Mouse (Mus musculus): ENCODE data around the gene 0610009B22Rik. TPM values are rescaled to one million over a fixed set of nuclear protein-coding genes. Genes with fewer than 3 reads are reported as not detected.
"Not testable (repeated sequence)": the region's sequence is repeated elsewhere in the genome, so short reads cannot be mapped to it uniquely, and the experiment has no call there.

The 0610009B22Rik gene
- polyA plus RNA-seq, 1 experiment from 2014 or later = 82.9 TPM

DNA sequence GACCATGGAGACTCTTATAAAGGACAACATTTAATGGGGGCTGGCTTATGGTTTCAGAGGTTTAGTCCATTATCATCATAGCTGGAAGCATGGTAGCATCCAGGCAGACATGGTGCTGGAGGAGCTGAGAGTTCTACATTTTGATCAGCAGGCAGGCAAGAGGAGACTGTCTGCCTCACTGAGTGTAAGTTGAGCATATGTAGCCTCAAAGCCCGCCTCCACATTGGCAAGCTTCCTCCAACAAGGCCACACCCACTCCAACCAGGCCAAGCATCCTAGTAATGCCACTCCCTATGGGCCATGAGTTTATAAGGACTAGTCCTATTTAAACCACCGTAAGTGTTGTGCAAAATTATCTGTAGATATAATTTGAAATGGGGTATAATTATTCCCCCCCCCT lies 17.3 kb downstream of the 0610009B22Rik start:
- Histone ChIP-seq H3K27ac (replicated peaks; ENCODE audit: low read depth, low read length) (no peak overlapping the region), H3K4me3 (ENCODE audit: low read depth, low read length) (no peak overlapping the region), H3K9me3 (ENCODE audit: control insufficient read depth, low read length) (no peaks in the 10 kb centered on the region), H3K36me3 (ENCODE audit: control insufficient read depth, insufficient read depth, low read length) (no peaks in the 10 kb centered on the region), H3K9ac (ENCODE audit: low read depth, low read length) (no peak overlapping the region), H3K4me1 (ENCODE audit: control insufficient read depth, insufficient read depth, low read length) (no peaks in the 10 kb centered on the region), H3K27me3 (replicated peaks; ENCODE audit: control insufficient read depth, insufficient read depth, low read length) (no peaks in the 10 kb centered on the region), H3K4me2 (ENCODE audit: low read depth, low read length) (no peak overlapping the region)
- WGBS = 82% methylated on average over 2 of the region's 2 CpGs
- DNase-seq (ENCODE audit: low spot score) (peak; percentile 23), ATAC-seq (ENCODE audit: low read depth) (no peak)

DNA sequence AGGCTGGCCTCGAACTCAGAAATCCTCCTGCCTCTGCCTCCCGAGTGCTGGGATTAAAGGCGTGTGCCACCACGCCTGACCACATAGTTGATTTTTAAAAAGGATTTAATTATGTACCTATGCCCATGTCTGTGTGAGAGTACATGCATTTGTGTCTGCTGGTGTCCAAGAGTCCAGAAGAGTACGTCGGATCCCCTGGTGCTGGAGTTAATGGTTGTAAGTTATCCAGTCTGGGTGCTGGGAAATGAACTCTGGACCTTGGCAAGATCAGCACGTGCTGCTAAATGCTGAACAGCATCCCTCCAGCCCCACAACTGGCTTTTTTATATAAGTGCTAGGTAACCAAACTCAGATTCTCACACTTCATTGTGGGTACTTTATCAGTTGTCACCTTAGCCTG lies 17.8 kb downstream of the 0610009B22Rik start:
- WGBS = 94% methylated on average over 7 of the region's 7 CpGs
- DNase-seq (ENCODE audit: low spot score) (no peak), ATAC-seq (ENCODE audit: low read depth) (no peak)
- Histone ChIP-seq H3K9me3 (ENCODE audit: control insufficient read depth, low read length) (no peaks in the 10 kb centered on the region), H3K4me3 (ENCODE audit: low read depth, low read length) (no peak overlapping the region), H3K9ac (ENCODE audit: low read depth, low read length) (no peak overlapping the region), H3K4me2 (ENCODE audit: low read depth, low read length) (no peak overlapping the region), H3K27ac (replicated peaks; ENCODE audit: low read depth, low read length) (no peak overlapping the region), H3K36me3 (ENCODE audit: control insufficient read depth, insufficient read depth, low read length) (no peaks in the 10 kb centered on the region), H3K27me3 (replicated peaks; ENCODE audit: control insufficient read depth, insufficient read depth, low read length) (no peaks in the 10 kb centered on the region), H3K4me1 (ENCODE audit: control insufficient read depth, insufficient read depth, low read length) (no peaks in the 10 kb centered on the region)

DNA sequence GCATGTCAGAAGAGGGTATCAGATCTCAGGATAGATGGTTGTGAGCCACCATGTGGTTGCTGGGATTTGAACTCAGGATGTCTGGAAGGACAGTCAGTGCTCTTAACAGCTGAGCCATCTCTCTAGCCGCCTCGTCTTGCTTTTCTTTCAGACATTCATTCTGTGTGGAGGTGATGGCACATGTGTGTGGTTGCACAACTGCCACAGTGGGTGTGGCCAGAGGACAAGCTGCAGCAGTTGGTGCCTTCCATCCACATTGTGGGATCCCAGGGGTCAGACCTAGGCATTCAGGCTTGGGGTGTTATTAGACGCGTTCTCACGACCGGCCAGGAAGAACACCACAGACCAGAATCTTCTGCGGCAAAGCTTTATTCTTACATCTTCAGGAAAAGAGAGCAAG lies 23.9 kb downstream of the 0610009B22Rik start:
- not testable (repeated sequence) for H3K9me3 ChIP-seq (ENCODE audit: control insufficient read depth, low read length); DNase-seq (ENCODE audit: low spot score); H3K27me3 ChIP-seq (replicated peaks; ENCODE audit: control insufficient read depth, insufficient read depth, low read length); H3K4me1 ChIP-seq (ENCODE audit: control insufficient read depth, insufficient read depth, low read length); H3K9ac ChIP-seq (ENCODE audit: low read depth, low read length); ATAC-seq (ENCODE audit: low read depth); H3K4me3 ChIP-seq (ENCODE audit: low read depth, low read length); H3K36me3 ChIP-seq (ENCODE audit: control insufficient read depth, insufficient read depth, low read length); H3K27ac ChIP-seq (replicated peaks; ENCODE audit: low read depth, low read length); H3K4me2 ChIP-seq (ENCODE audit: low read depth, low read length)
- WGBS = 87% methylated on average over 7 of the region's 7 CpGs

DNA sequence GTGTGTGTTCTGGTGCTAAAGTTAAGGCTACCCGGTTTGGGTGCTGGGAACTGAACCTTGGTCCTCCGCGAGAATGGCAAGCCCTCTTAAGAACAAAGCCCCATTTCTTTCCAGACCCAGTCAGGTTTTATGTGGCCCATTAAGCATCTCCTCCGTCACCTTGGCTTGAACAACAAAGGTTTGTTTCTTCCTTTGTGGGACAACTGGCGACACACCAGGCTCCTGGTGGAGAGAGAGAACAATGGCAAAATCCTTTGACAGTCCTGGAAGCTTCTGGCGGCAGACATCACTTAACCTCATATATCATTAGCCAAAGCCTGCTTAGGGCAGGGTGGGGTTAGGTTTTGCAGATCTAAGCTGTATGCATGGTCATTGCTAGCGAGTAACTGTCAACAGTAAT lies 26.0 kb downstream of the 0610009B22Rik start:
- Histone ChIP-seq H3K9me3 (ENCODE audit: control insufficient read depth, low read length) (no peaks in the 10 kb centered on the region), H3K4me1 (ENCODE audit: control insufficient read depth, insufficient read depth, low read length) (peaks cover 11% of the 10 kb centered on the region), H3K4me2 (ENCODE audit: low read depth, low read length) (no peak overlapping the region), H3K4me3 (ENCODE audit: low read depth, low read length) (no peak overlapping the region), H3K27ac (replicated peaks; ENCODE audit: low read depth, low read length) (no peak overlapping the region), H3K9ac (ENCODE audit: low read depth, low read length) (no peak overlapping the region), H3K27me3 (replicated peaks; ENCODE audit: control insufficient read depth, insufficient read depth, low read length) (no peaks in the 10 kb centered on the region), H3K36me3 (ENCODE audit: control insufficient read depth, insufficient read depth, low read length) (no peaks in the 10 kb centered on the region)
- 81% methylated on average over 7 of the region's 7 CpGs for WGBS
- no peak for ATAC-seq (ENCODE audit: low read depth)
- no peak for DNase-seq (ENCODE audit: low spot score)

DNA sequence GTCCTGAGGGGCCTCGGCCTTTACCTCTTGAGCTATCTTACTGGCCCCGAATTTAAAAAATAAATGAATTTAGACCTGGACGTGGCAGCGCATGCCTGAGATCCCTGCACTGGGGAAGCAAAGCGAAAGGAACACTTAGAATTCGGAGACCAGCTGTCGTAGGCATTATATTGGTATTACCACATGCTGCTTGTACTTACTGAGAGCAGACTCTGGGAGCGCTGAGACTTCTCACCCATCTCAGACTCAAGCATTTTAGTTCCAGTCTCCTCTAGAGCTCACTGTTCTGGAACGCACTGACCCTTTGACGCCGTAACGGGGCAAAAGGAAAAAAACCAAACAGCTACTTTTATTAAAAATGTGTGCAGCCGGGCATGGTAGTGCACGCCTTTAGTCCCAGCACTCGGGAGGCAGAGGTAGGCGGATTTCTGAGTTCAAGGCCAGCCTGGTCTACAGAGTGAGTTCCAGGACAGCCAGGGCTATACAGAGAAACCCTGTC lies 26.8 kb downstream of the 0610009B22Rik start:
- H3K27ac ChIP-seq (replicated peaks; ENCODE audit: low read depth, low read length) = no peak overlapping the region
- H3K36me3 ChIP-seq (ENCODE audit: control insufficient read depth, insufficient read depth, low read length) = no peaks in the 10 kb centered on the region
- H3K4me1 ChIP-seq (ENCODE audit: control insufficient read depth, insufficient read depth, low read length) = peaks cover 11% of the 10 kb centered on the region
- H3K9ac ChIP-seq (ENCODE audit: low read depth, low read length) = no peak overlapping the region
- 76% methylated on average over 16 of the region's 16 CpGs for WGBS
- ATAC-seq (ENCODE audit: low read depth) (no peak), DNase-seq (ENCODE audit: low spot score) (no peak)
- no peak overlapping the region for H3K4me3 ChIP-seq (ENCODE audit: low read depth, low read length)
- no peak overlapping the region for H3K4me2 ChIP-seq (ENCODE audit: low read depth, low read length)
- H3K9me3 ChIP-seq (ENCODE audit: control insufficient read depth, low read length) = no peaks in the 10 kb centered on the region
- no peaks in the 10 kb centered on the region for H3K27me3 ChIP-seq (replicated peaks; ENCODE audit: control insufficient read depth, insufficient read depth, low read length)

DNA sequence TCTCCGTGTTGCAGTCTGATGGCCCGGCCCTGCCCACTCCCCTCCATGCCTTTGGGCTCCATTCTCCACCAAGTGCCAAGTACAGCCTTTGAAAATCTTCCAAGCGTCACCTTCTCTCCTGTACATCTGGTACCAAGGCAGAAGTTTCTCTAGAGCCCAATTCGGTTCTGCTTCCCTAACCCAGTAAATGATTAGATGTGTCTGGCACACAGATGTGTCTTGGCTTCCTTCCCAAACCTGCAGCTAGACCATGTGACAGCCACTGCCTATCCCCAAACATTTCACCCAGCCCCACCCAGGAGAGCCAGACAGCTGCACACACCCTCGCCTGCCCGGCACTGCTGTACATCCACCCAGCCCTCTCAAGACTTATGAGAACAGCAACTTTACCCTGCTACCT lies 30.0 kb downstream of the 0610009B22Rik start:
- Histone ChIP-seq H3K9me3 (ENCODE audit: control insufficient read depth, low read length) (no peaks in the 10 kb centered on the region), H3K36me3 (ENCODE audit: control insufficient read depth, insufficient read depth, low read length) (no peaks in the 10 kb centered on the region), H3K27ac (replicated peaks; ENCODE audit: low read depth, low read length) (no peak overlapping the region; the same call in 1 of the 2 replicates), H3K27me3 (replicated peaks; ENCODE audit: control insufficient read depth, insufficient read depth, low read length) (no peaks in the 10 kb centered on the region), H3K4me1 (ENCODE audit: control insufficient read depth, insufficient read depth, low read length) (peaks cover 14% of the 10 kb centered on the region), H3K9ac (ENCODE audit: low read depth, low read length) (peak overlapping the region; percentile 42; the same call in 1 of the 2 replicates), H3K4me2 (ENCODE audit: low read depth, low read length) (no peak overlapping the region), H3K4me3 (ENCODE audit: low read depth, low read length) (no peak overlapping the region)
- ATAC-seq (ENCODE audit: low read depth) (peak; percentile 89), DNase-seq (ENCODE audit: low spot score) (peak; percentile 83)
- 21% methylated on average over 6 of the region's 6 CpGs for WGBS

DNA sequence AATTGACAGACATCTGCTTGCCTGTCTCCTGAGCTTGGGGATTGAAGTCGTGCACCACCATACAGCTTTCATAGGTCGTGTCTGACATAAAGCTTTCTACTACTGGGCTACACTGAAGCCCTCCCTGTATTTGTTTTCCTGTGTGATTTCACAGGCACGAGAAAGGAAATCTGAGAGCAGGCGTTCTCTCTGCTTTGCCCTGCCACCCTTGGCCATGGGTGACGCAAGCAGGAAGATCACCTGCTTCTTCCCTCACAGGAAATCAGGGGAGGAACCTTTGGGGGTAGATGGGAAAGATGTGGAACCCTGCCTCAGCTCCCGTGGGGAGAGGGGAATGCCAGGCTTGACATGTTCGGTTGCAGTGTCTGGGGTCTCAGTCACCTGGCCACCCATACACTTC lies 30.4 kb downstream of the 0610009B22Rik start:
- Histone ChIP-seq H3K4me3 (ENCODE audit: low read depth, low read length) (no peak overlapping the region), H3K27ac (replicated peaks; ENCODE audit: low read depth, low read length) (no peak overlapping the region; the same call in 1 of the 2 replicates), H3K27me3 (replicated peaks; ENCODE audit: control insufficient read depth, insufficient read depth, low read length) (no peaks in the 10 kb centered on the region), H3K4me2 (ENCODE audit: low read depth, low read length) (no peak overlapping the region), H3K9ac (ENCODE audit: low read depth, low read length) (peak overlapping the region; percentile 42; the same call in 1 of the 2 replicates), H3K9me3 (ENCODE audit: control insufficient read depth, low read length) (no peaks in the 10 kb centered on the region), H3K4me1 (ENCODE audit: control insufficient read depth, insufficient read depth, low read length) (peaks cover 14% of the 10 kb centered on the region), H3K36me3 (ENCODE audit: control insufficient read depth, insufficient read depth, low read length) (no peaks in the 10 kb centered on the region)
- DNase-seq (ENCODE audit: low spot score) (no peak), ATAC-seq (ENCODE audit: low read depth) (0 out of 2 replicates have a peak, but pooled peaks have one; percentile 7)
- WGBS = 18% methylated on average over 7 of the region's 7 CpGs

DNA sequence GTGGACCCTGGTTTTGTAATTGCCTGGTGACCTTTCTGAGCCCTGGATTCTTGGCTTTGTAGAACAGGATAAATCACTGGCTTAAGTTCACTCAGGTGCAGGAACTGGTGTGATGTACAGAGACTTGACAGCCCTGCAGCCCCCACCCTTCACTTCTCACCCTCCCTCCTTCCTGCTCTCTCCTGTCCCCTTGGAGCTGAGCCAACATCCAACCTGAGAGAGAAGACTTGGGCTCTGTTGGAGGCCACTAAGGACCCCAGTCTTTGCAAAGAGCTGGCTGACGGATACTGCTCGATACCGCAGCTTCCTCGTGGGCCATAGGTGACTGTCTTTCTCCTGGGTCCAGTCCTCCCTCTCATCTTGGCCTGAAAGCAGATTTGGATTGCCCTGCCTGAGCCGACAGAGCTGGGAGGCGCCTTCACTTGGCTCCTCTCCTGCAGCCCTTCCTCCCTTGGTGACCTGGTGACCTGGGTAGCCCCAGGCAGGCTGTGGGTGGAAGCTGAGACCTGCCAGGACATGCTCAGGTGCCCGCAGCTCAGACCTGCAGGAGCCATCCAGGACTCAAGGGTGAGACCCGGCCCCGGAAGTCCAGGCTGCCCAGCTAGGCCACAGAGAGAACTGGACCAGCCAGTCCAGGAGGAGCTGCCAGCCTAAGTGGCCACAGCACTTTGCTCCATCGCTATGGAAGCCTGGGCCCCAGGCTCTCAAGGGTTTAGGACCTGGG lies 31.7 kb downstream of the 0610009B22Rik start:
- DNase-seq (ENCODE audit: low spot score) (peak; percentile 53), ATAC-seq (ENCODE audit: low read depth) (no peak)
- Histone ChIP-seq H3K4me1 (ENCODE audit: control insufficient read depth, insufficient read depth, low read length) (peaks cover 14% of the 10 kb centered on the region), H3K9me3 (ENCODE audit: control insufficient read depth, low read length) (no peaks in the 10 kb centered on the region), H3K4me2 (ENCODE audit: low read depth, low read length) (no peak overlapping the region), H3K4me3 (ENCODE audit: low read depth, low read length) (no peak overlapping the region), H3K36me3 (ENCODE audit: control insufficient read depth, insufficient read depth, low read length) (no peaks in the 10 kb centered on the region), H3K9ac (ENCODE audit: low read depth, low read length) (no peak overlapping the region), H3K27ac (replicated peaks; ENCODE audit: low read depth, low read length) (no peak overlapping the region; the same call in 1 of the 2 replicates), H3K27me3 (replicated peaks; ENCODE audit: control insufficient read depth, insufficient read depth, low read length) (no peaks in the 10 kb centered on the region)
- WGBS = 69% methylated on average over 8 of the region's 10 CpGs

DNA sequence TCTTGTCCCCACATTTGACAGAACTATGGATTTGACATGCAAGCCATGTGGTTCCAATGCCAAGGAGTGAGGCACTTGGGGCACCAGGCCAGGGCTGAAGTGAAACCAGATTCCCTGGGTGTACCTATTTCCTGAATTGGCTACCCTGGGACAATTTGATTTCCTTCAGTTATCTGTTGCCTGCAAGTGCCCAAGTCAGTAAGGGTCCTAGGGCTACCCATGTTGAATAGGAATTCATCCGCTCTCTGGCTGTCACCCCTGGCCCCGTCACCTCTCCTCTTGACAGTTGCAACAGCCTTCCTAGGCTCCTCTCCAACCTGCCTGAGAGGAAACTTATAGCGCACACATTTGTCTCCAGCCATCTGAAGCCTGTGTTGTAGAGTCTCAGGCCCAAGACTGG lies 33.8 kb downstream of the 0610009B22Rik start:
- no peak for ATAC-seq (ENCODE audit: low read depth)
- Histone ChIP-seq H3K9me3 (ENCODE audit: control insufficient read depth, low read length) (no peaks in the 10 kb centered on the region), H3K27me3 (replicated peaks; ENCODE audit: control insufficient read depth, insufficient read depth, low read length) (no peaks in the 10 kb centered on the region), H3K27ac (replicated peaks; ENCODE audit: low read depth, low read length) (no peak overlapping the region), H3K36me3 (ENCODE audit: control insufficient read depth, insufficient read depth, low read length) (no peaks in the 10 kb centered on the region), H3K4me1 (ENCODE audit: control insufficient read depth, insufficient read depth, low read length) (peaks cover 14% of the 10 kb centered on the region), H3K9ac (ENCODE audit: low read depth, low read length) (no peak overlapping the region), H3K4me2 (ENCODE audit: low read depth, low read length) (no peak overlapping the region), H3K4me3 (ENCODE audit: low read depth, low read length) (no peak overlapping the region)
- WGBS = 77% methylated on average over 3 of the region's 3 CpGs
- no peak for DNase-seq (ENCODE audit: low spot score)

Data from embryonic facial prominence, embryonic 14.5 days (tissue).